Mouse (Mus musculus) liver, embryonic 11.5 days (tissue): ENCODE data around the gene Krt87. TPM values are rescaled to one million over a fixed set of nuclear protein-coding genes. Genes with fewer than 3 reads are reported as not detected.
A peak's percentile ranks its signal among the peaks of the same experiment; 100 is the strongest.

ENCODE experiments used
- ATAC-seq: fragments of 200-750 bp; cut with Nextera tagmentation; replicated peaks from 2 replicates; pipeline ENCODE4 v1.8.0; 2017; ENCODE audit warnings: moderate number of reproducible peaks, mild to moderate bottlenecking, moderate TSS enrichment, moderate library complexity; ENCODE audit not compliant: low FRiP score
- DNase-seq: peaks from one replicate; pipeline ENCODE4 v3.0.0-alpha.2; 2017; ENCODE audit warnings: low spot score
- H3K27ac ChIP-seq: fragments of 300-500 bp; sonication (generic); 2 replicates; pipeline ENCODE4 v1.5.1; 2014; ENCODE audit warnings: mild to moderate bottlenecking, low read depth, low read length, control low read depth
- H3K27me3 ChIP-seq: fragments of 300-500 bp; sonication (generic); replicated peaks from 2 replicates; pipeline ENCODE4 v1.6.1; 2014; ENCODE audit warnings: low read length, mixed read lengths; ENCODE audit not compliant: control insufficient read depth, insufficient read depth
- H3K36me3 ChIP-seq: fragments of 300-500 bp; sonication (generic); 2 replicates; pipeline ENCODE4 v1.6.1; 2014; ENCODE audit warnings: mild to moderate bottlenecking, low read length, moderate library complexity, mixed read lengths; ENCODE audit not compliant: control insufficient read depth, insufficient read depth
- H3K4me1 ChIP-seq: fragments of 300-500 bp; sonication (generic); replicated peaks from 2 replicates; pipeline ENCODE4 v1.6.1; 2014; ENCODE audit warnings: low read length, mixed read lengths; ENCODE audit not compliant: control insufficient read depth, insufficient read depth
- H3K4me2 ChIP-seq: fragments of 300-500 bp; sonication (generic); 2 replicates; pipeline ENCODE4 v1.6.1; 2014; ENCODE audit warnings: mild to moderate bottlenecking, control low read depth, moderate library complexity
- H3K4me3 ChIP-seq: fragments of 300-500 bp; sonication (generic); 2 replicates; pipeline ENCODE4 v1.5.1; 2014; ENCODE audit warnings: low read depth, low read length, control low read depth
- H3K9ac ChIP-seq: fragments of 300-500 bp; sonication (generic); 2 replicates; pipeline ENCODE4 v1.6.1; 2014; ENCODE audit warnings: low read depth, low read length, control low read depth
- H3K9me3 ChIP-seq: fragments of 300-500 bp; sonication (generic); 2 replicates; pipeline ENCODE4 v1.6.1; 2016; ENCODE audit warnings: low read length, inconsistent platforms, mixed read lengths; ENCODE audit not compliant: control insufficient read depth
- WGBS: fragments of 180-500 bp; shearing (Covaris S2); extraction: QIAGEN DNeasy Blood & Tissue Kit; methylation state at CpG from one replicate; pipeline ENCODE4 v1.1.7; 2014; 5-methylcytosine and 5-hydroxymethylcytosine counted together
- polyA plus RNA-seq: library from polyadenylated mRNA; unstranded; fragments of >200 nt; fragmentation: Nextera tagmentation; extraction: Ambion mirVana; gene quantifications from 2 replicates; pipeline ENCODE4 v1.2.1, GENCODE M21; 2014

The Krt87 gene
- polyA plus RNA-seq, 1 experiment from 2014 or later: not detected

DNA sequence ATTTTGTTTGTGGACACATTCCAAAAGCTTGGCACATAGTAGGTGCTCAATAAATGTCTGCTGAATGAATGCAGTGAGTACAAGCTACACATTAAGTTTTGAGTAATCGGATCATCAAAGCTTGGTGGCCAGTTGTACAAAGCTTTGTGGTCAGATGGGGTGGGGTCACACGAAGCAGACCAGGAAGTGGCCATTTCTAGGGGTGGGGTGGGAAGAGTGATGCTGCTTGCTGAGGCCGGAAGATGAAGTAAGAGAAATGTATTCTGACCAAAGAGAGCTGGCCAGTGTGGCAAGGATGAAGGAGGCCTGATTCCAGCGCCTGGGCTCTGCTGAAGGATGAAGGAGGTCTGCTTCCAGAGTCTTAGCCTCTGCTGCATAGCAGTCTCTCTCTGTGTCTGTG lies 30.5 kb upstream of the Krt87 start:
- H3K27ac ChIP-seq: no peak overlapping the region
- H3K4me3 ChIP-seq: no peak overlapping the region
- no peak for ATAC-seq
- WGBS: 66% methylated on average over 4 of the region's 4 CpGs
- H3K36me3 ChIP-seq: no peaks in the 10 kb centered on the region
- H3K4me2 ChIP-seq: no peak overlapping the region
- no peak for DNase-seq
- no peak overlapping the region for H3K9ac ChIP-seq
- H3K9me3 ChIP-seq: no peaks in the 10 kb centered on the region
- no peaks in the 10 kb centered on the region for H3K4me1 ChIP-seq
- no peaks in the 10 kb centered on the region for H3K27me3 ChIP-seq

DNA sequence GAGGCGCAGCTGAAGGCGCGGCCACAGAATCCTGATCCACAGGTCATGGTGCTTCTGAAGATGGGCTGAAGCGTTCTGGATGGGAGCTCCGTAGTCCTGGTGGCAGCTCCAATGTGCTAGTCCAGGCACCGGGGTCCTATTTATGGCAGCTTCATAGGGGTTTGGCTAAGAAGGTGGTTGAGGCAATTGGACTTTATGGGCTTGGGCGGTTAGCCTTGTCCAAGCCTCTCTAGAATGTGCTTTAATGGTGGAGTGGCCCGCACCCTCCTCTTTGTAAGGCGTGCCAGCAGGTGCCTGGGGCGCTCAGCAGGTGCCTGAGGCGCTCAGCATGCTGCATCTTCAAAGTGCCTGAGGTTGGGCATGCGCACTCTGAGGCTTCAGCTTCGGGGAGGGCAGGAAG lies 25.0 kb upstream of the Krt87 start, which contains the start of gene Krt81:
Krt81 (minus strand) TSS at position 101 of the 400 bp plus-strand sequence.
- Histone ChIP-seq H3K27me3 (no peaks in the 10 kb centered on the region; the same call in 1 of the 2 replicates), H3K4me3 (no peak within 1 kb of the TSS), H3K27ac (no peak within 1 kb of the TSS), H3K4me1 (no peaks in the 10 kb centered on the region), H3K9me3 (no peaks in the 10 kb centered on the region), H3K36me3 (no peaks in the 10 kb centered on the region), H3K4me2 (no peak within 1 kb of the TSS), H3K9ac (no peak within 1 kb of the TSS)
- DNase-seq: no peak
- 80% methylated on average over 13 of the region's 13 CpGs for WGBS
- ATAC-seq: no peak

DNA sequence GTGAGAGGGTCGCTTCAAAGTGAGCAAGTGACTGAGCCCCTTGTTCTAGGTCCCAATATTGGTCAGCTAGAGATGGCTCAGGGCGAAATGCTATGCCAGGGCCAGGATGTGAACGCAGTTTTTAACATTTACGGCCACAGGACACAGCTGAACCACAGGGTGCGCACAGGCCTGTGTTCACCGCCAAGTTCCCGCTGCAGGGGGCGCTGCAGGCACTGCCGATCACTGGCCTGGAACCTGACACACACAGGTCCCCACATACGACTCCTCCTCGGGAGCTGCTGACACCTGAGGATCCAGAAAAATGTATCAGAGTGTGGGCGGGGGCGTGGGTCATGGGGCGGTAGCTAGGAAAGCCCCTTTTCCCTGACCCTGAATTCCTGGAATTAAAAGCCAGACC lies 20.7 kb upstream of the Krt87 start:
- Histone ChIP-seq H3K4me2 (no peak overlapping the region), H3K4me1 (no peaks in the 10 kb centered on the region), H3K27ac (no peak overlapping the region), H3K9ac (no peak overlapping the region), H3K4me3 (no peak overlapping the region), H3K27me3 (no peaks in the 10 kb centered on the region; the same call in 1 of the 2 replicates), H3K9me3 (no peaks in the 10 kb centered on the region), H3K36me3 (no peaks in the 10 kb centered on the region)
- ATAC-seq: no peak
- WGBS: 72% methylated on average over 14 of the region's 14 CpGs
- DNase-seq: no peak

DNA sequence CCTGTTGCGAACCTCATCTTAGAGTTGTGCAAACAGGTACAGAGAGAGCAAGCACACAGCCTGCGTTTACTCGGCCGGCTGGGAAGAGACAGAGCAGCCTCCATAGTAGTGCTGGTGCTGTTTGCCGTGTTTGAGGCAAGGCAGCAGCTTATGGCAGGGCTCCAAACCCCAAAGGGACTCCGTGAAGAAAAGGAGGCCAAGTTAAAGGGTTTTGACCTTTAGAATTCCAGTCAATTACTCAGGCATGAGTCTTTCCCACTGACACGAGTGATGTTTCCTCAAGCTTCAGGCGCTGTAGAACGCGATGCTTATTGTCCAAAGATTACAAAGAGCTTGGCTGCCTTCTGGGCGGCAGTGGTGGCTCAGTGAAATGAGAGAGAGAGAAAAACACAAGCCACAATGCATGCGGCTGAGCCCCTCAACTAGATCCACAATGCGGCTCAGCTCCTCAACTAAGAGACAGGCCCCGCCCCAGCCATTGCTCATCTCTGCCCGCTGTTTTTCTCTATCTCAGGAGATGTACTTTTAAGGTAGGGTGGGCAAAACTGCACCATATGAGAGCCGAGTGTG lies 19.8 kb upstream of the Krt87 start:
- Histone ChIP-seq H3K9me3 (no peaks in the 10 kb centered on the region), H3K27ac (no peak overlapping the region), H3K27me3 (no peaks in the 10 kb centered on the region), H3K4me2 (no peak overlapping the region), H3K9ac (no peak overlapping the region), H3K36me3 (no peaks in the 10 kb centered on the region), H3K4me1 (no peaks in the 10 kb centered on the region), H3K4me3 (no peak overlapping the region)
- DNase-seq (no peak), ATAC-seq (no peak)
- 70% methylated on average over 16 of the region's 16 CpGs for WGBS

DNA sequence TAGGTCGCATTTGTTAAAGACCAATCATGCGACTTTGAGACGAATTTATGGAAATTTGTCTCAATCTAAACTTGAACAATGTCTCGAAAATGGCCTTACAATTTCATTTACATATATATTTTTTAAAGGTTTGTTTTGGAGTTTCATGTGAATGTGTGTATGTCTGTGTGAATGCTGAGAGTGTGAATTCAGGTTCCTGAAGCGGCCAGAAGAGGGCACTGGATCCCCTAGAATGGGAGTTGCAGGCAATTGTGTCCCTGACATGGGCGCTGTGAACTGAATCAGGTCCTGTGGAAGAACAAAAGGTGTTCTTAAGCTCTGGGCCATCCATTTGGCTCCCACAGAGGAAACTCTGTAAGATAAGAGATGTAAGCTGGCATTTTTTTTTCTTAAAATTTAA lies 17.3 kb upstream of the Krt87 start:
- no peaks in the 10 kb centered on the region for H3K36me3 ChIP-seq
- H3K4me2 ChIP-seq: no peak overlapping the region
- no peaks in the 10 kb centered on the region for H3K9me3 ChIP-seq
- no peak overlapping the region for H3K9ac ChIP-seq
- 84% methylated on average over 6 of the region's 6 CpGs for WGBS
- no peak overlapping the region for H3K4me3 ChIP-seq
- no peaks in the 10 kb centered on the region for H3K4me1 ChIP-seq
- no peak for ATAC-seq
- no peak for DNase-seq
- no peak overlapping the region for H3K27ac ChIP-seq
- no peaks in the 10 kb centered on the region for H3K27me3 ChIP-seq

DNA sequence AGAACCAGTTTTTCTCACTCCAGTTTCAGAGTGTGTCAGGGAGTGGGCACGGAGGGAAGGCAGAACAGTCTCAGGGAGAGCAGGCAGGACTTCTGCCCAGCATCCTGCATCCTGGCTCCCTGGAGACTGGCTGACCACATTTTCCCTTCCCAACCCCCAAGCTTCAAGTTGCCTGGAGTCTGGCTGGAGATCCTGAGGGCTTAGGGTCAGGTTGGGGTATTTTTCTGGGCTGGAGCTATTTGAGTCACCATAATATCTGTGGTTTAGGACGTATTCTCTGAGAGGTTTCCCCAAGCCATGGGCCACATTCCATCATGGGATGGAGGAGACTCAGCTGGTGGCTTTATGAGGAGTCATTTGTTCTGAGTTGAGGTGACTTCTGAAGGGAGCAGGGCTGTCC lies 16.7 kb upstream of the Krt87 start:
- Histone ChIP-seq H3K27ac (no peak overlapping the region), H3K4me1 (no peaks in the 10 kb centered on the region), H3K9ac (no peak overlapping the region), H3K4me2 (no peak overlapping the region), H3K9me3 (no peaks in the 10 kb centered on the region), H3K27me3 (no peaks in the 10 kb centered on the region), H3K4me3 (no peak overlapping the region), H3K36me3 (no peaks in the 10 kb centered on the region)
- DNase-seq (no peak), ATAC-seq (no peak)
- WGBS: 76% methylated on average over 2 of the region's 2 CpGs

DNA sequence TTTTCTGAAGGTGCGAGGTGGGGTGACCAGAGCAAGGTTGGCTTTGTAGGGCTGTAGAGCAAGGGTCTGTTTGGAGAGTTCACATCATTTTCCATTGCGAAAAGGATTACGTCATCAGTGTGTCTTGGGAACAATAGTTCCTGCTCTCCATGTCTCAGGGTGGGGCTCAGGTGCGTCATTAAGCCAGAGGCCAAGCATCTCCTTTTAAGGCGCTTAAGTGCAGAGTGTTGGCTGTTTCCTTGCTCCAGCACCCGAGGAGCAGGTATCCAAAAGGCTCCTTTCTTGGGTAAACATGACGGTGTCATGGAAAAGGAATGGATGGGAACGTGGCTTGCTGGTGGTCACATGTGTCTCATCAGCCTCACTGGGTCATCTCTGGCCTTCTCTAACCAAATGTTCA lies 16.2 kb upstream of the Krt87 start:
- Histone ChIP-seq H3K36me3 (no peaks in the 10 kb centered on the region), H3K9me3 (no peaks in the 10 kb centered on the region), H3K27me3 (no peaks in the 10 kb centered on the region), H3K4me3 (no peak overlapping the region), H3K9ac (no peak overlapping the region), H3K27ac (no peak overlapping the region), H3K4me1 (no peaks in the 10 kb centered on the region), H3K4me2 (no peak overlapping the region)
- DNase-seq: no peak
- 84% methylated on average over 8 of the region's 8 CpGs for WGBS
- no peak for ATAC-seq

DNA sequence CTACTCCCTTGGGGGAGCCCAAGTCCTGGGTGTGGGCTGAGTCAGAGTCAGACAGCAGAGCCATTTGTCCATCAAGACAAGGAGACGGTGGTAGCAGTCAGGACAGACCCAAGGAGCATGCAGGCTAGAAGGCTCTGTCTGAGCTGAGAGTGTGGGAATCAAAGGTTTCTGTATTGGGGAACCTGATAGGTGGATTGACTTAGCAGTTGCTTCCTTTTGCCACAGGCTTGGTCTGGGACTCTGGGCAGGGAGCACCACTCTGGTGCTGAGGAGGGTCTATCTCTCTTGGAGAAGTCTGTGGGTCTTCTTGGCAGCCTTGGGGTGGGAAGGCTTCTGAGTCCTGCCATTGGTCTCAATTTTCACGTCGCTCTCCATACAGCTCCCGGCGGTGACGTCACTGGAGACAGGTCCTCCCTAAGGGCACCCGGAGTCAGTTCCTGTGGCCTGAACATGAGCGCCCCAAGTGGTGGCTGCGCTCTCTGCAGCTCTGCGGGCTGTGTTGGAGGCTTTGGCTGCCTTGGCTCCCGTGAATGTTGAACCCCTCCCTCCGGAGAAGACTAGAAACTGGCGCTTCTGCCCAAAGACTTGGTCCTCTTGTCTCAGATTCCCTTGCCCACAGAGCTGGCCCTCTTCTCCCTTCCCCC lies 14.6 kb upstream of the Krt87 start:
- no peak overlapping the region for H3K27ac ChIP-seq
- peak overlapping the region; percentile 10; the same call in 1 of the 2 replicates for H3K4me2 ChIP-seq
- DNase-seq (peak; percentile 63), ATAC-seq (peak; percentile 74)
- no peaks in the 10 kb centered on the region for H3K4me1 ChIP-seq
- H3K36me3 ChIP-seq: no peaks in the 10 kb centered on the region
- no peaks in the 10 kb centered on the region for H3K9me3 ChIP-seq
- WGBS: 6% methylated on average over 13 of the region's 13 CpGs
- no peak overlapping the region for H3K9ac ChIP-seq
- H3K4me3 ChIP-seq: no peak overlapping the region
- no peaks in the 10 kb centered on the region for H3K27me3 ChIP-seq

DNA sequence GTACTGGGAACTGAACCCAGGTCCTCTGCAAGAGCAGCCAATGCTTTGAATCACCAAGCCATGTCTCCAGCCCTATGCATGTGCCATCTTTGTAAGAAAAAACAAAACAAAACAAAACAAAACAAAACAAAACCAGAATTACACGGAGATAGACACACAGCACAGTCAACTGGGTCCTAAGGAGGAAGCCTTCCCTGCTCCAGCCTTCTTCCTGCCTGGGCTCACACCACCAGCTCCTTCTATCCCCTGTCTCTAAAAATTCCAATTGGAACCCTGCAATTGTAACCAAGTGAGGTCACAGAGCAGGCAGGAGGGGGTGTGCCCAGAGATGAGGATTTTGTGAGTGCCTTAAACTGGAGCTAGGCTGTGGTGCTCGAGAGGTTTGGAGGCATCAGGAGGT lies 8.8 kb upstream of the Krt87 start, which contains the start of gene Krt88:
Krt88 (plus strand) TSS at position 301 of the 400 bp plus-strand sequence.
- ATAC-seq: no peak
- Histone ChIP-seq H3K36me3 (no peaks in the 10 kb centered on the region), H3K4me2 (no peak within 1 kb of the TSS)

More for the DNA sequence above, 8.8 kb upstream of the Krt87 start, which contains the start of gene Krt88:
- no peak for DNase-seq
- Histone ChIP-seq H3K9me3 (no peaks in the 10 kb centered on the region), H3K4me3 (no peak within 1 kb of the TSS), H3K27me3 (no peaks in the 10 kb centered on the region), H3K9ac (no peak within 1 kb of the TSS), H3K27ac (no peak within 1 kb of the TSS), H3K4me1 (no peaks in the 10 kb centered on the region)
- WGBS: 74% methylated on average over 2 of the region's 2 CpGs
